Mouse (Mus musculus): ENCODE data around the gene Eif2ak1. TPM values are rescaled to one million over a fixed set of nuclear protein-coding genes. Genes with fewer than 3 reads are reported as not detected.
A peak's percentile ranks its signal among the peaks of the same experiment; 100 is the strongest.

Eif2ak1 gene
- polyA plus RNA-seq, 1 experiment from 2014 or later = 49.5 TPM

- H3K9ac ChIP-seq (replicated peaks) = no peak overlapping the region
- ATAC-seq (no peak), DNase-seq (no peak)
- H3K27ac ChIP-seq (ENCODE audit: low read depth) = no peak overlapping the region
- 58% methylated on average over 9 of the region's 9 CpGs for WGBS (ENCODE audit: insufficient replicate concordance)
- H3K4me3 ChIP-seq (ENCODE audit: low read depth, low read length) = no peak overlapping the region
- H3K27me3 ChIP-seq (ENCODE audit: insufficient read depth, low read length) = no peaks in the 10 kb centered on the region
- TF ChIP-seq EP300 (IDR thresholded peaks at IDR 0.05; ENCODE audit: low read depth) (no peak), CTCF (IDR thresholded peaks at IDR 0.05; ENCODE audit: low read depth) (peak; percentile 18; the same call in 1 of the 2 replicates)
- no peak overlapping the region for H3K4me2 ChIP-seq (ENCODE audit: low read depth, low read length)
- H3K36me3 ChIP-seq (replicated peaks; ENCODE audit: insufficient read depth, low read length) = peaks cover 92% of the 10 kb centered on the region
- H3K4me1 ChIP-seq (ENCODE audit: insufficient read depth) = no peaks in the 10 kb centered on the region; the same call in 1 of the 2 replicates
- H3K9me3 ChIP-seq (ENCODE audit: low read length) = no peaks in the 10 kb centered on the region
These were observed 74.8 kb downstream of the Eif2ak1 start for GRCm38 (mm10) chr5:143892255-143892886.

- Histone ChIP-seq H3K4me1 (ENCODE audit: insufficient read depth) (no peaks in the 10 kb centered on the region; the same call in 1 of the 2 replicates), H3K27ac (ENCODE audit: low read depth) (no peak overlapping the region), H3K4me3 (ENCODE audit: low read depth, low read length) (no peak overlapping the region), H3K36me3 (replicated peaks; ENCODE audit: insufficient read depth, low read length) (peaks cover 92% of the 10 kb centered on the region), H3K9me3 (ENCODE audit: low read length) (no peaks in the 10 kb centered on the region), H3K4me2 (ENCODE audit: low read depth, low read length) (no peak overlapping the region), H3K27me3 (ENCODE audit: insufficient read depth, low read length) (no peaks in the 10 kb centered on the region), H3K9ac (replicated peaks) (no peak overlapping the region)
- TF ChIP-seq CTCF (IDR thresholded peaks at IDR 0.05; ENCODE audit: low read depth) = no peak
- no peak for TF ChIP-seq EP300 (IDR thresholded peaks at IDR 0.05; ENCODE audit: low read depth)
- WGBS (ENCODE audit: insufficient replicate concordance) = 19% methylated on average over 5 of the region's 5 CpGs
- ATAC-seq (peak; percentile 78), DNase-seq (peak; percentile 45)
These were observed 75.8 kb downstream of the Eif2ak1 start for GRCm38 (mm10) chr5:143893396-143893795.

GRCm38 (mm10) chr5:143897635-143898330 lies 80.2 kb downstream of the Eif2ak1 start, which contains the start of gene Ankrd61:
Gene Ankrd61 (minus strand): TSS chr5:143897685.
- H3K4me2 ChIP-seq (ENCODE audit: low read depth, low read length) = no peak within 1 kb of the TSS
- no peak for ATAC-seq
- no peak for DNase-seq
- no peak within 1 kb of the TSS for H3K9ac ChIP-seq (replicated peaks)
- 89% methylated on average over 14 of the region's 14 CpGs for WGBS (ENCODE audit: insufficient replicate concordance)
- TF ChIP-seq CTCF (IDR thresholded peaks at IDR 0.05; ENCODE audit: low read depth) (0 out of 2 replicates have a peak, but pooled peaks have one; percentile 5), EP300 (IDR thresholded peaks at IDR 0.05; ENCODE audit: low read depth) (no peak)
- no peak within 1 kb of the TSS for H3K27ac ChIP-seq (ENCODE audit: low read depth)
- no peaks in the 10 kb centered on the region for H3K9me3 ChIP-seq (ENCODE audit: low read length)
- no peaks in the 10 kb centered on the region for H3K27me3 ChIP-seq (ENCODE audit: insufficient read depth, low read length)
- H3K36me3 ChIP-seq (replicated peaks; ENCODE audit: insufficient read depth, low read length) = peaks cover 92% of the 10 kb centered on the region
- no peaks in the 10 kb centered on the region for H3K4me1 ChIP-seq (ENCODE audit: insufficient read depth)
- H3K4me3 ChIP-seq (ENCODE audit: low read depth, low read length) = no peak within 1 kb of the TSS

GRCm38 (mm10) chr5:143902111-143902510 lies 84.5 kb downstream of the Eif2ak1 start:
- H3K4me3 ChIP-seq (ENCODE audit: low read depth, low read length) = no peak overlapping the region
- H3K36me3 ChIP-seq (replicated peaks; ENCODE audit: insufficient read depth, low read length) = peaks cover 86% of the 10 kb centered on the region
- ATAC-seq (no peak), DNase-seq (no peak)
- no peaks in the 10 kb centered on the region for H3K9me3 ChIP-seq (ENCODE audit: low read length)
- no peak overlapping the region for H3K27ac ChIP-seq (ENCODE audit: low read depth)
- no peaks in the 10 kb centered on the region; the same call in 1 of the 2 replicates for H3K4me1 ChIP-seq (ENCODE audit: insufficient read depth)
- H3K27me3 ChIP-seq (ENCODE audit: insufficient read depth, low read length) = no peaks in the 10 kb centered on the region
- no peak overlapping the region for H3K9ac ChIP-seq (replicated peaks)
- 89% methylated on average over 3 of the region's 3 CpGs for WGBS (ENCODE audit: insufficient replicate concordance)
- TF ChIP-seq CTCF (IDR thresholded peaks at IDR 0.05; ENCODE audit: low read depth) (no peak), EP300 (IDR thresholded peaks at IDR 0.05; ENCODE audit: low read depth) (no peak)
- no peak overlapping the region for H3K4me2 ChIP-seq (ENCODE audit: low read depth, low read length)

GRCm38 (mm10) chr5:143903813-143904212 lies 86.2 kb downstream of the Eif2ak1 start:
- TF ChIP-seq EP300 (IDR thresholded peaks at IDR 0.05; ENCODE audit: low read depth) (peak; percentile 61), CTCF (IDR thresholded peaks at IDR 0.05; ENCODE audit: low read depth) (no peak)
- H3K4me3 ChIP-seq (ENCODE audit: low read depth, low read length) = no peak overlapping the region
- no peak overlapping the region for H3K27ac ChIP-seq (ENCODE audit: low read depth)
- H3K9me3 ChIP-seq (ENCODE audit: low read length) = no peaks in the 10 kb centered on the region
- peaks cover 69% of the 10 kb centered on the region for H3K36me3 ChIP-seq (replicated peaks; ENCODE audit: insufficient read depth, low read length)
- DNase-seq = no peak
- H3K4me2 ChIP-seq (ENCODE audit: low read depth, low read length) = no peak overlapping the region
- H3K9ac ChIP-seq (replicated peaks) = no peak overlapping the region
- H3K27me3 ChIP-seq (ENCODE audit: insufficient read depth, low read length) = no peaks in the 10 kb centered on the region
- WGBS (ENCODE audit: insufficient replicate concordance) = 53% methylated on average over 4 of the region's 4 CpGs
- peaks cover 16% of the 10 kb centered on the region for H3K4me1 ChIP-seq (ENCODE audit: insufficient read depth)
- ATAC-seq = peak; percentile 47

GRCm38 (mm10) chr5:143906429-143906828 lies 88.8 kb downstream of the Eif2ak1 start:
- TF ChIP-seq CTCF (IDR thresholded peaks at IDR 0.05; ENCODE audit: low read depth) (no peak), EP300 (IDR thresholded peaks at IDR 0.05; ENCODE audit: low read depth) (no peak)
- DNase-seq (no peak), ATAC-seq (no peak)
- Histone ChIP-seq H3K27me3 (ENCODE audit: insufficient read depth, low read length) (no peaks in the 10 kb centered on the region), H3K36me3 (replicated peaks; ENCODE audit: insufficient read depth, low read length) (peaks cover 42% of the 10 kb centered on the region), H3K4me3 (ENCODE audit: low read depth, low read length) (no peak overlapping the region), H3K4me2 (ENCODE audit: low read depth, low read length) (no peak overlapping the region), H3K4me1 (ENCODE audit: insufficient read depth) (peaks cover 27% of the 10 kb centered on the region), H3K9me3 (ENCODE audit: low read length) (no peaks in the 10 kb centered on the region), H3K27ac (ENCODE audit: low read depth) (no peak overlapping the region), H3K9ac (replicated peaks) (no peak overlapping the region)
- 79% methylated on average over 8 of the region's 8 CpGs for WGBS (ENCODE audit: insufficient replicate concordance)
